30 mouse cellular contexts compared by ENCODE assay signal in the genomic region with DNA sequence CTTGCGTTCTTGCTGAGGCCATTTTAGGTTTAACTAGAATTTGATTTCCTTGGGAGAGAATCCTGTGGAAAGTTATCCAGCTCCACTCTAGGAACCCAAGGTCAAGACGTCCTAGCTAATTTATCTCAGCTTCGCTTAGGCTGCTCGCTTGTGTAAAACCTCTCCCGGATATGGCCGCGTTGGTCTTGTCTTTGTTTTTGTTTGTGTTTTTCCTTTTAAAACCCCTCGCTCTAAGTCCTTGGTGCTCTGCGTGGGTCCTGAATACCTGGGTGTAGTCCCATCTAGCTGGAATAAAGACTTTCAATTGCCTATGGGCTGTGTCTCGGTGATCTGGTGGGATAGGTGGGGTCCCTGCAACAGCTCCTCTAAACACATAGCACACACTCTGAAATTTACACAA.
"Had no signal": no experiment of that assay in that cellular context is flagged by ENCODE, and none has a peak within 500 bp of the region (broad histone marks: within the 10 kb centered on the region; RNA-seq: fewer than 3 reads in every experiment).

No protein-coding gene starts in this region.

- ATAC-seq: hindbrain, embryonic 16.5 days; hindbrain, postnatal 0 days; inflammation-experienced regulatory T-cells, adult 6 months; intestine, embryonic 15.5 days; intestine, embryonic 16.5 days; intestine, postnatal 0 days had no signal

- H3K27me3 ChIP-seq: heart, embryonic 12.5 days; heart, embryonic 15.5 days; hindbrain, embryonic 12.5 days; hindbrain, embryonic 13.5 days; hindbrain, embryonic 15.5 days; intestine, embryonic 15.5 days; kidney, embryonic 15.5 days had no signal

- H3K4me1 ChIP-seq: hindbrain, embryonic 12.5 days; hindbrain, embryonic 13.5 days; hindbrain, embryonic 15.5 days; intestine, embryonic 15.5 days; kidney, embryonic 15.5 days had no signal

- DNase-seq: kidney, adult 11 months; kidney, adult 18-20 months; kidney, adult 2 months; kidney, adult 8-10 months; kidney, adult 9 months; kidney, postnatal 10 days; kidney, postnatal 25 days; kidney, postnatal 36 days; kidney, postnatal 4 days; layer of hippocampus, adult 9-11 months; layer of hippocampus, postnatal 36 days had no signal

- H3K9ac ChIP-seq: heart, embryonic 12.5 days; heart, embryonic 15.5 days; hindbrain, embryonic 12.5 days; hindbrain, embryonic 13.5 days; hindbrain, embryonic 14.5 days; hindbrain, embryonic 15.5 days; intestine, embryonic 15.5 days; kidney, embryonic 15.5 days had no signal

- H3K9me3 ChIP-seq: heart, embryonic 10.5 days; heart, embryonic 12.5 days; heart, embryonic 15.5 days; hindbrain, embryonic 10.5 days; hindbrain, embryonic 12.5 days; hindbrain, embryonic 13.5 days; hindbrain, embryonic 15.5 days; intestine, embryonic 15.5 days; kidney, embryonic 15.5 days had no signal

- H3K36me3 ChIP-seq: heart, embryonic 10.5 days; heart, embryonic 12.5 days; heart, embryonic 15.5 days; hindbrain, embryonic 10.5 days; hindbrain, embryonic 12.5 days; hindbrain, embryonic 13.5 days; hindbrain, embryonic 15.5 days; intestine, embryonic 15.5 days; kidney, embryonic 15.5 days had no signal

- H3K27ac ChIP-seq: hindbrain, embryonic 10.5 days; hindbrain, embryonic 12.5 days; hindbrain, embryonic 13.5 days; hindbrain, embryonic 14.5 days; hindbrain, embryonic 15.5 days; hindbrain, postnatal 0 days; intestine, embryonic 15.5 days; kidney, embryonic 15.5 days; kidney, postnatal 0 days; layer of hippocampus, adult 2 months; left cerebral cortex, adult 2 months had no signal

- H3K4me3 ChIP-seq: heart, embryonic 10.5 days; heart, embryonic 12.5 days; heart, embryonic 15.5 days; hindbrain, embryonic 10.5 days; hindbrain, embryonic 12.5 days; hindbrain, embryonic 13.5 days; hindbrain, embryonic 15.5 days; intestine, embryonic 15.5 days; kidney, embryonic 15.5 days; layer of hippocampus, adult 2 months; left cerebral cortex, adult 2 months had no signal

- H3K4me2 ChIP-seq: heart, embryonic 11.5 days; heart, embryonic 12.5 days; heart, embryonic 15.5 days; hindbrain, embryonic 12.5 days; hindbrain, embryonic 13.5 days; hindbrain, embryonic 14.5 days; hindbrain, embryonic 15.5 days; intestine, embryonic 15.5 days; kidney, embryonic 15.5 days had no signal
